Mouse (Mus musculus) heart, adult 2 months (tissue): ENCODE measurements at regions not wholly inside any gene's neighbourhood (a gene's known extent, or its start where the extent isn't known, plus 50 kb on each side); places are given as distances from the start of the nearest gene placed in this dataset.

Experiments used
- DNase-seq, 2 experiments: peaks; one replicate each; pipeline ENCODE4 v3.0.0; 2021
- H3K27ac ChIP-seq: fragments of 200-600 bp; 2 replicates; pipeline ENCODE4 v1.8.1; 2022
- H3K27me3 ChIP-seq: fragments of 200-500 bp; 2 replicates; pipeline ENCODE4 v1.6.1; 2012; ENCODE audit warnings: mild to moderate bottlenecking, low read length, inconsistent platforms, mixed read lengths; ENCODE audit not compliant: control insufficient read depth, insufficient read depth
- H3K36me3 ChIP-seq: fragments of 200-500 bp; 2 replicates; pipeline ENCODE4 v1.6.1; 2012; ENCODE audit warnings: low read length, inconsistent platforms; ENCODE audit not compliant: control insufficient read depth, insufficient read depth
- H3K4me1 ChIP-seq: fragments of 200-500 bp; 2 replicates; pipeline ENCODE4 v1.6.1; 2011; ENCODE audit warnings: low read length; ENCODE audit not compliant: control insufficient read depth, insufficient read depth
- H3K4me3 ChIP-seq: fragments of 200-600 bp; 2 replicates; pipeline ENCODE4 v1.8.1; 2022
- H3K79me2 ChIP-seq: fragments of 200-500 bp; replicated peaks from 2 replicates; pipeline ENCODE4 v1.6.1; 2012; ENCODE audit warnings: mild to moderate bottlenecking, inconsistent platforms, low read length, moderate library complexity, mixed read lengths; ENCODE audit not compliant: control insufficient read depth, insufficient read depth
- H3K9ac ChIP-seq: fragments of 200-500 bp; 2 replicates; pipeline ENCODE4 v1.6.1; 2012; ENCODE audit warnings: low read depth, mild to moderate bottlenecking, control low read depth, inconsistent platforms, low read length, mixed read lengths
- CTCF ChIP-seq: fragments of 200-600 bp; IDR thresholded peaks from 2 replicates; pipeline ENCODE4 v1.8.1; 2022; ENCODE audit warnings: antibody characterized with exemption, mild to moderate bottlenecking, moderate library complexity
- EP300 ChIP-seq: fragments of 200-500 bp; IDR thresholded peaks from 2 replicates; pipeline ENCODE4 v1.6.1; 2011; ENCODE audit warnings: low read depth, low read length, control low read depth; ENCODE audit not compliant: insufficient read depth
- POLR2A ChIP-seq: fragments of 200-500 bp; IDR thresholded peaks from 2 replicates; pipeline ENCODE4 v1.6.1; 2011; ENCODE audit warnings: mild to moderate bottlenecking, low read depth, low read length, control low read depth; ENCODE audit not compliant: insufficient read depth
- WGBS: fragments of 180-500 bp; shearing (Covaris S2); methylation state at CpG from one replicate; pipeline ENCODE4 v1.1.7; 2018; 5-methylcytosine and 5-hydroxymethylcytosine counted together
- intact Hi-C: fragments of 180-260 bp; cut with DNase I; formaldehyde crosslinking; loops from one replicate; pipeline ENCODE4 v1.15.1; 2025

DNA sequence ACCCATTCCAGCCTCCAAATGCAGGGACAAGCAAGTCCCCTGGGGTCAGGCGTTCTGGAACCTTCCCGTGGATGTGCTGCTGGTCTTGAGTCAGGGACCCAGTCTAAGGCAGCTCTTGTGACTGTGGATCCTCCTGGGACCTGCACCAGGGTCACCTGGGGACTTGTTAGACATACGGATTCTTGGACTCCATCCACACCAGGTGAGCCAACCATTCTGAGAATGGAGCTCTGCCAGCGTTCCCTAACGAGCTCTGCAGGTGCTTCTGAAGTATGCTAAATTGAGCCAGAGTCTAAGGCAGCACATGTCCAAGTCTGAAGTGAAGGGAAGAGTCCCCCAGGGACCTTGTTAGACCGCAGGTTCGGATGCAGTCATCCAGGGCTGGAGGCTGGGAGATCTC is 170.3 kb downstream of the Katnal1 start:
- no peak for TF ChIP-seq CTCF
- TF ChIP-seq EP300: no peak
- Histone ChIP-seq H3K79me2 (no peaks in the 10 kb centered on the region), H3K4me3 (no peak overlapping the region), H3K9ac (no peak overlapping the region), H3K36me3 (no peaks in the 10 kb centered on the region), H3K27ac (no peak overlapping the region), H3K27me3 (no peaks in the 10 kb centered on the region), H3K4me1 (no peaks in the 10 kb centered on the region)
- intact Hi-C loops: no loop called here
- WGBS: 59% methylated on average over 7 of the region's 7 CpGs
- DNase-seq: no peak

- H3K4me3 ChIP-seq: no peak overlapping the region
- H3K79me2 ChIP-seq: no peaks in the 10 kb centered on the region
- H3K27me3 ChIP-seq: no peaks in the 10 kb centered on the region
- intact Hi-C loops: no loop called here
- no peaks in the 10 kb centered on the region for H3K4me1 ChIP-seq
- no peak for DNase-seq
- TF ChIP-seq CTCF (no peak), EP300 (no peak), POLR2A (no peak)
- H3K36me3 ChIP-seq: no peaks in the 10 kb centered on the region
- H3K27ac ChIP-seq: no peak overlapping the region
- no peak overlapping the region for H3K9ac ChIP-seq
- 69% methylated on average over 5 of the region's 5 CpGs for WGBS
Observed at GRCm38 (mm10) chr5:148757715-148758114, 171.4 kb downstream of the Katnal1 start.

GRCm38 (mm10) chr5:148757236-148757635 is 171.9 kb downstream of the Katnal1 start:
- intact Hi-C loops: no loop called here
- no peak overlapping the region for H3K27ac ChIP-seq
- no peaks in the 10 kb centered on the region for H3K27me3 ChIP-seq
- no peak overlapping the region for H3K9ac ChIP-seq
- H3K36me3 ChIP-seq: no peaks in the 10 kb centered on the region
- 67% methylated on average over 8 of the region's 8 CpGs for WGBS
- H3K4me1 ChIP-seq: no peaks in the 10 kb centered on the region
- no peaks in the 10 kb centered on the region for H3K79me2 ChIP-seq
- no peak for DNase-seq
- TF ChIP-seq CTCF (no peak), EP300 (no peak), POLR2A (no peak)
- no peak overlapping the region for H3K4me3 ChIP-seq

DNA sequence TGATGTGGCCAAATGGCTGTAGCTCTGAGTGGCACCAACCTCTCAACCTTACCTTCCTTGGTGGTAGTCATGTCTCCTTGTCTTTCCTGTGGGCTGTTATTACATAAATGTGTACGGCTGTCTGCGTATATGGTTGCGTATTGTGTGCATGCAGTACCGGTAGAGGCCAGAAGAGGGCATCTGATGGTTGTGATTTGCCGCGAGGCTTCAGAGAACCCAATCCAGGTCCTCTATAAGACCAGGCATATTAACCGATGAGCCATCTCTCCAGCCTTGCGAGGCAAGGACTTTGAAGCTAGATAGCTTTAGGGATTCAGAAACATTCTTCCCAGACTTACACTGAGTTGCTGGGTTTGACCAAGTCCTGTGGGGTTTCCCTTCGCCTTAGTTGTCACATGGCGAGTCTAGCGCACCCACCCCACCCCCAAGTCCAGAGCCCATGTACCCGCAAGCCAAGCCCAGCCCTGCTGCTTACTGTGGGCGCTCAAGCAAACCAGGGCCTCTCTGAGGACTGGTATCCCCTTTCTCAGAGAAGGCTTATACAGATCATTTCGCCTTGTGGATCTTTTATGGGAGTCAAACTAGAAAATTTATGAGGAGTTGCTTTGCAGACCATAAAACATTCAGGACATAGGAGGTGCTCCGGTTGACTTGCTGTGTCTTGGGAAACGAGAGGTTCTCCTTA is 172.7 kb downstream of the Katnal1 start:
- no peak overlapping the region for H3K27ac ChIP-seq
- TF ChIP-seq CTCF: peak; percentile 55
- TF ChIP-seq EP300: no peak
- no peak for TF ChIP-seq POLR2A
- intact Hi-C loops: no loop called here
- H3K4me3 ChIP-seq: no peak overlapping the region
- WGBS: 86% methylated on average over 16 of the region's 16 CpGs
- H3K27me3 ChIP-seq: no peaks in the 10 kb centered on the region
- H3K4me1 ChIP-seq: no peaks in the 10 kb centered on the region
- no peaks in the 10 kb centered on the region for H3K36me3 ChIP-seq
- H3K79me2 ChIP-seq: no peaks in the 10 kb centered on the region
- DNase-seq: no peak
- no peak overlapping the region for H3K9ac ChIP-seq

DNA sequence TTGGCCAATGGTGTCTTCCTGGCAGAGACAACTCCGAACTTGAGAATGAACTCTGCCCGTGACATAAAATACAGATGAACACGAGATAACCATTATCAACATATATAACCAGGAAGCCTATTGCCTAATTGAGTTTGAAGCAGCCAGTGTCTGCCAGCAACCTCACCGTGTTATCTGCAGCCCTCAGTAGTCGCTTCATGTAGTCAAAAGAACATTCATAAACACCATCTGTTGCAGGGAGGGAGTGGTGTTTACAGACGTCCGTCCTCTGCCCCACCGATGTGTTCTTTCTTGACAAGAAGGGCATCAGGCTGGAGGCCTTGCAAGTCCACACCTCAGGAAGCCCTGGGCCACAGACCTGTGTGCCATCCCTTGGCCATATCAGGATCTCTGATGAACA is 173.3 kb downstream of the Katnal1 start:
- H3K9ac ChIP-seq: no peak overlapping the region
- H3K36me3 ChIP-seq: no peaks in the 10 kb centered on the region
- DNase-seq: no peak
- no peak overlapping the region for H3K27ac ChIP-seq
- no peaks in the 10 kb centered on the region for H3K27me3 ChIP-seq
- TF ChIP-seq EP300 (no peak), POLR2A (no peak), CTCF (no peak)
- no peak overlapping the region for H3K4me3 ChIP-seq
- no peaks in the 10 kb centered on the region for H3K4me1 ChIP-seq
- 84% methylated on average over 8 of the region's 8 CpGs for WGBS
- H3K79me2 ChIP-seq: no peaks in the 10 kb centered on the region
- intact Hi-C loops: no loop called here

- no peaks in the 10 kb centered on the region for H3K36me3 ChIP-seq
- no peak overlapping the region for H3K27ac ChIP-seq
- WGBS: 45% methylated on average over 10 of the region's 10 CpGs
- no peaks in the 10 kb centered on the region for H3K4me1 ChIP-seq
- TF ChIP-seq CTCF (no peak), EP300 (no peak), POLR2A (no peak)
- H3K27me3 ChIP-seq: no peaks in the 10 kb centered on the region
- DNase-seq: peak in 1 of 2 experiments; percentile 6
- H3K79me2 ChIP-seq: no peaks in the 10 kb centered on the region
- H3K4me3 ChIP-seq: no peak overlapping the region
- intact Hi-C loops: no loop called here
- no peak overlapping the region for H3K9ac ChIP-seq
Observed at GRCm38 (mm10) chr5:148754896-148755295, 174.2 kb downstream of the Katnal1 start.
